Mouse (Mus musculus): ENCODE data around the gene Gm43738. TPM values are rescaled to one million over a fixed set of nuclear protein-coding genes. Genes with fewer than 3 reads are reported as not detected.
"Not testable (repeated sequence)": the region's sequence is repeated elsewhere in the genome, so short reads cannot be mapped to it uniquely, and the experiment has no call there.

The Gm43738 gene
- polyA plus RNA-seq, 1 experiment from 2014 or later = not detected

DNA sequence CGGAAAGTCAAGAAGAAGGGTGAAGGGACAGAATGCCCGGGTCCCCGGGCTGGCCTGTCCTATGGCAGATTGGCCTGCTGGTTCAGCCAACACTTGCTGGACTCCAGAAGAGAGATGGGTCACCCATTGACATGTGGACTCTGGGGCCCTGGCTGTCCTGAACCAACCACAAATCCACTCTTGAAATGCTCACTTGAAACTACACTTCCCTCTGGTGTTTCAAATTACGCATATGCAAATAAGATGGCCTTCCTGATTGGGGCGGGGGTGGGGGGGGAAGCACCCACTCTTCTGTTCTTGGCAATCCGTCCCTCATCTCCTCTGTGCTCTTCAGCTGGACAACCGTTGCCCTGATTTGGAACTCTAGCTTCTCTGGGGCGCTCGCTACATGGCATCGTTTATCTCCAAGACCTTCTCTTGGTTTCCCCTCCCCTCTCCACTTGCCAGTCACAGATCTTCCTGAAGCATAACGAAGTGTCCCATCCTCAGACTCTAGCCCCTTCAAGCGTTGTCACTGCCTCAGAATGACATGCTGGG, 16.2 kb downstream of the Gm43738 start:
- peaks cover 18% of the 10 kb centered on the region for H3K4me1 ChIP-seq (ENCODE audit: control insufficient read depth, insufficient read depth, low read length)
- WGBS (ENCODE audit: insufficient replicate concordance) = 72% methylated on average over 12 of the region's 12 CpGs
- peaks cover 3% of the 10 kb centered on the region; the same call in 1 of the 2 replicates for H3K36me3 ChIP-seq (ENCODE audit: control insufficient read depth, insufficient read depth, low read length)
- H3K4me3 ChIP-seq (ENCODE audit: low read depth, low read length) = no peak overlapping the region
- H3K27ac ChIP-seq (ENCODE audit: low read depth, low read length) = no peak overlapping the region
- H3K9ac ChIP-seq (ENCODE audit: low read depth, low read length) = no peak overlapping the region
- no peak for ATAC-seq (replicated peaks; ENCODE audit: insufficient number of reproducible peaks, low FRiP score, low TSS enrichment)
- peaks cover 5% of the 10 kb centered on the region; the same call in 1 of the 2 replicates for H3K27me3 ChIP-seq (ENCODE audit: control insufficient read depth, insufficient read depth, low read length)
- H3K9me3 ChIP-seq (replicated peaks; ENCODE audit: control insufficient read depth, low read length) = no peaks in the 10 kb centered on the region
- no peak overlapping the region for H3K4me2 ChIP-seq

GRCm38 (mm10) chr3:89084133-89084532, 16.8 kb downstream of the Gm43738 start:
- no peak overlapping the region for H3K27ac ChIP-seq (ENCODE audit: low read depth, low read length)
- peaks cover 5% of the 10 kb centered on the region; the same call in 1 of the 2 replicates for H3K27me3 ChIP-seq (ENCODE audit: control insufficient read depth, insufficient read depth, low read length)
- 83% methylated on average over 2 of the region's 2 CpGs for WGBS (ENCODE audit: insufficient replicate concordance)
- H3K4me3 ChIP-seq (ENCODE audit: low read depth, low read length) = no peak overlapping the region
- peaks cover 8% of the 10 kb centered on the region for H3K36me3 ChIP-seq (ENCODE audit: control insufficient read depth, insufficient read depth, low read length)
- H3K9ac ChIP-seq (ENCODE audit: low read depth, low read length) = no peak overlapping the region
- H3K4me2 ChIP-seq = no peak overlapping the region
- no peak for ATAC-seq (replicated peaks; ENCODE audit: insufficient number of reproducible peaks, low FRiP score, low TSS enrichment)
- H3K9me3 ChIP-seq (replicated peaks; ENCODE audit: control insufficient read depth, low read length) = no peaks in the 10 kb centered on the region
- H3K4me1 ChIP-seq (ENCODE audit: control insufficient read depth, insufficient read depth, low read length) = peaks cover 17% of the 10 kb centered on the region

DNA sequence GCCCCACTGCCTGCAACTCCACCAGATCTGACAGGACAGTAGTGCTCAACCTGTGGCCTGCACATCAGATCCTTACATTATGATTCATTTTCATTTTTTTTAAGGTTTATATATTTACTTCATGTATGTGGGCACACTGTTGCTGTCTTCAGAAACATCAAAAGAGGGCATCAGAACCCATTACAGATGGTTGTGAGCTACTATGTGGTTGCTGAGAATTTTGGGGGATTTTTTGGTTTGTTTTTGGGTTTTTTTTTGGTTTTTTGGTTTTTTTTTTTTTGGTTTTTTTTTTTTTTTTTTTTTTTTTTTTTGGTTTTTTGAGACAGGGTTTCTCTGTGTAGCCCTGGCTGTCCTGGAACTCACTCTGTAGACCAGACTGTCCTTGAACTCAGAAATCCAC, 18.6 kb downstream of the Gm43738 start:
- not testable (repeated sequence) for H3K27me3 ChIP-seq (ENCODE audit: control insufficient read depth, insufficient read depth, low read length); H3K9me3 ChIP-seq (replicated peaks; ENCODE audit: control insufficient read depth, low read length); H3K4me1 ChIP-seq (ENCODE audit: control insufficient read depth, insufficient read depth, low read length); H3K4me2 ChIP-seq; H3K9ac ChIP-seq (ENCODE audit: low read depth, low read length); ATAC-seq (replicated peaks; ENCODE audit: insufficient number of reproducible peaks, low FRiP score, low TSS enrichment); H3K27ac ChIP-seq (ENCODE audit: low read depth, low read length); H3K4me3 ChIP-seq (ENCODE audit: low read depth, low read length)
- peaks cover 13% of the 10 kb centered on the region for H3K36me3 ChIP-seq (ENCODE audit: control insufficient read depth, insufficient read depth, low read length)

DNA sequence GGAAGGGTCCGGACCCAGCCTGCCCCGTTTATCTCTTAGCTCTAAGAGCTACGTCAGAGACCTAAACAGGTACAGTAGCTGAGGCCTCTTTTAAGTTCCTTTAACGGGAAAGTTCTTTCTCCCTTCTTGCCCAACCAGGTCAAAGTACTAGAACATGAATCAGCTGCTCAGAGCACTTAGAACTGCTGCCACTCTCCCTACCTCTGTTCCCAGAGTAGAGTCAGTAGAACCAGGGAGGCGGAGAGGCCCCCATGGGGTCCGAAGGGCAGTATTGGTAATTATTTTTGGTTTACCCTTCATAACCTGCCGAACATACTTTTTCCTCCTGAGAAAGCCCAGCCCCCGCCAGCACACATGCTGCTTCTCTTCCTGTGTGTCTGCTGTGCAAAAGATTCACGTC, 23.5 kb downstream of the Gm43738 start:
- Histone ChIP-seq H3K9me3 (replicated peaks; ENCODE audit: control insufficient read depth, low read length) (no peaks in the 10 kb centered on the region), H3K27me3 (ENCODE audit: control insufficient read depth, insufficient read depth, low read length) (no peaks in the 10 kb centered on the region), H3K36me3 (ENCODE audit: control insufficient read depth, insufficient read depth, low read length) (peaks cover 44% of the 10 kb centered on the region), H3K4me3 (ENCODE audit: low read depth, low read length) (no peak overlapping the region), H3K27ac (ENCODE audit: low read depth, low read length) (no peak overlapping the region), H3K9ac (ENCODE audit: low read depth, low read length) (no peak overlapping the region), H3K4me1 (ENCODE audit: control insufficient read depth, insufficient read depth, low read length) (no peaks in the 10 kb centered on the region), H3K4me2 (no peak overlapping the region)
- no peak for ATAC-seq (replicated peaks; ENCODE audit: insufficient number of reproducible peaks, low FRiP score, low TSS enrichment)
- WGBS (ENCODE audit: insufficient replicate concordance) = 91% methylated on average over 9 of the region's 9 CpGs

DNA sequence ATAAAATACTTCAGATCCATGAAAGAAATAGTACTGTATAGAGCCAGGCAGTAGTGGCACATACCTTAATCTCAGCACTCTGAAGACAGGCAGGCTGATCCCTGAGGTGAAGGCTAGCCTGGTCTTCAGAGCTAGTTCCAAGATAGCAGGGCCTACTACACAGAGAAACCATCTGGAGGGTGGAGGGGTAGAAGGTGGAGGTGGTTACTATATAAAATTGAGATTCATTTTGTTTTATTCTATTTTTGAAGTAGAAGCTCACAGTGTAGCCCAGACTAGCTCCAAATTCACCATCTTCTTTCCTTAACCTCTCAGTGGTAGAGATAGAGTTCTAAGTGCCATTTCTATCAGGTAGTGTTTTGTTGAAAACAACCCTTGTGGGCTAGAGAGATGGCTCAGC, 33.6 kb downstream of the Gm43738 start:
- H3K36me3 ChIP-seq (ENCODE audit: control insufficient read depth, insufficient read depth, low read length) = peaks cover 43% of the 10 kb centered on the region

GRCm38 (mm10) chr3:89061696-89062095, 39.2 kb downstream of the Gm43738 start:
- no peak for ATAC-seq (replicated peaks; ENCODE audit: insufficient number of reproducible peaks, low FRiP score, low TSS enrichment)
- H3K36me3 ChIP-seq (ENCODE audit: control insufficient read depth, insufficient read depth, low read length) = peaks cover 26% of the 10 kb centered on the region

More for the DNA sequence above, 33.6 kb downstream of the Gm43738 start:
- Histone ChIP-seq H3K4me3 (ENCODE audit: low read depth, low read length) (no peak overlapping the region), H3K27me3 (ENCODE audit: control insufficient read depth, insufficient read depth, low read length) (no peaks in the 10 kb centered on the region), H3K4me1 (ENCODE audit: control insufficient read depth, insufficient read depth, low read length) (no peaks in the 10 kb centered on the region), H3K9me3 (replicated peaks; ENCODE audit: control insufficient read depth, low read length) (no peaks in the 10 kb centered on the region), H3K27ac (ENCODE audit: low read depth, low read length) (no peak overlapping the region), H3K9ac (ENCODE audit: low read depth, low read length) (no peak overlapping the region), H3K4me2 (no peak overlapping the region)
- no peak for ATAC-seq (replicated peaks; ENCODE audit: insufficient number of reproducible peaks, low FRiP score, low TSS enrichment)

GRCm38 (mm10) chr3:89058783-89059182, 42.1 kb downstream of the Gm43738 start:
- 88% methylated on average over 3 of the region's 3 CpGs for WGBS (ENCODE audit: insufficient replicate concordance)
- no peak for ATAC-seq (replicated peaks; ENCODE audit: insufficient number of reproducible peaks, low FRiP score, low TSS enrichment)
- no peaks in the 10 kb centered on the region for H3K9me3 ChIP-seq (replicated peaks; ENCODE audit: control insufficient read depth, low read length)
- H3K4me3 ChIP-seq (ENCODE audit: low read depth, low read length) = no peak overlapping the region
- H3K4me1 ChIP-seq (ENCODE audit: control insufficient read depth, insufficient read depth, low read length) = no peaks in the 10 kb centered on the region
- no peak overlapping the region for H3K27ac ChIP-seq (ENCODE audit: low read depth, low read length)
- no peak overlapping the region for H3K9ac ChIP-seq (ENCODE audit: low read depth, low read length)
- peaks cover 29% of the 10 kb centered on the region for H3K36me3 ChIP-seq (ENCODE audit: control insufficient read depth, insufficient read depth, low read length)
- H3K27me3 ChIP-seq (ENCODE audit: control insufficient read depth, insufficient read depth, low read length) = no peaks in the 10 kb centered on the region
- H3K4me2 ChIP-seq = no peak overlapping the region

More at GRCm38 (mm10) chr3:89061696-89062095, 39.2 kb downstream of the Gm43738 start:
- Histone ChIP-seq H3K27me3 (ENCODE audit: control insufficient read depth, insufficient read depth, low read length) (no peaks in the 10 kb centered on the region), H3K4me1 (ENCODE audit: control insufficient read depth, insufficient read depth, low read length) (no peaks in the 10 kb centered on the region), H3K27ac (ENCODE audit: low read depth, low read length) (no peak overlapping the region), H3K9ac (ENCODE audit: low read depth, low read length) (no peak overlapping the region), H3K4me2 (no peak overlapping the region), H3K4me3 (ENCODE audit: low read depth, low read length) (no peak overlapping the region), H3K9me3 (replicated peaks; ENCODE audit: control insufficient read depth, low read length) (no peaks in the 10 kb centered on the region)
- 76% methylated on average over 3 of the region's 3 CpGs for WGBS (ENCODE audit: insufficient replicate concordance)

DNA sequence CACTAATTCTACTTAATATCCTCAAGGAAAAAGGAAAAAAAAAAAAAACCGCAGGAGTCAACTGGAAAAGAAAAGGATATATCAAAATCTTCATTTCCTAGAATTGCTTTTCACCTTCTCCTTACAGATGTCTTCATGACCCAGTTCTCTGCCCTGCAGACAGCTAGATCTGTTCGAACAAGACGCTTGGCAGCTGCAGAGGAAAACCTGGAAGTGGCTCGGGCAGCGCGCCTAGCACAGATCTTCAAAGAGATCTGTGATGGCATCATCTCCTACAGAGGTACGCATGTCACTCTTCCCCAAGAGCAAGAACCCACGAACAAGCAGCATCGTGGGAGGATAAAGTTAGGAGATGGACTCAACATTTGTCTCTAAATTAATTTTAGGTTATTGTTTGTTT, 42.5 kb downstream of the Gm43738 start:
- Histone ChIP-seq H3K27me3 (ENCODE audit: control insufficient read depth, insufficient read depth, low read length) (no peaks in the 10 kb centered on the region), H3K9ac (ENCODE audit: low read depth, low read length) (no peak overlapping the region), H3K4me3 (ENCODE audit: low read depth, low read length) (no peak overlapping the region), H3K4me1 (ENCODE audit: control insufficient read depth, insufficient read depth, low read length) (no peaks in the 10 kb centered on the region), H3K9me3 (replicated peaks; ENCODE audit: control insufficient read depth, low read length) (no peaks in the 10 kb centered on the region), H3K27ac (ENCODE audit: low read depth, low read length) (no peak overlapping the region), H3K36me3 (ENCODE audit: control insufficient read depth, insufficient read depth, low read length) (peaks cover 27% of the 10 kb centered on the region), H3K4me2 (no peak overlapping the region)
- WGBS (ENCODE audit: insufficient replicate concordance) = 94% methylated on average over 9 of the region's 9 CpGs
- ATAC-seq (replicated peaks; ENCODE audit: insufficient number of reproducible peaks, low FRiP score, low TSS enrichment) = no peak

DNA sequence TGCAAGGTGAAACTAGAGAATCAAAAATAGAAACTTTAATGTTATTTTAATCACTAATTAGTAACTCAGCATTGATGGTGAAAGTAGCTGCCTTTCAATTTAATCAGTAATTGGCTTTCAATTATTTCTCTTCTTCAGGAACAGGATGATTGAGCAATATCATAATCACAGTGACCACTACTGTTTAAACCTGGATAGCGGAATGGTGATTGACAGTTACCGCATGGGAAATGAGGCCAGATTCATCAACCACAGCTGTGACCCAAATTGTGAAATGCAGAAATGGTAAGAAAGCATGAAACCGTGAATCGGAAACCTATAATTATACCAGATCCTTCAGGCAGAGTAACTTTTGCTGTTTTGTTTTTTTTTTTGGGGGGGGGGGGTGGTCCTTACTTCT, 57.5 kb downstream of the Gm43738 start:
- 92% methylated on average over 4 of the region's 4 CpGs for WGBS (ENCODE audit: insufficient replicate concordance)
- no peaks in the 10 kb centered on the region for H3K4me1 ChIP-seq (ENCODE audit: control insufficient read depth, insufficient read depth, low read length)
- no peak for ATAC-seq (replicated peaks; ENCODE audit: insufficient number of reproducible peaks, low FRiP score, low TSS enrichment)
- no peak overlapping the region for H3K27ac ChIP-seq (ENCODE audit: low read depth, low read length)
- H3K9ac ChIP-seq (ENCODE audit: low read depth, low read length) = no peak overlapping the region
- no peaks in the 10 kb centered on the region for H3K27me3 ChIP-seq (ENCODE audit: control insufficient read depth, insufficient read depth, low read length)
- H3K9me3 ChIP-seq (replicated peaks; ENCODE audit: control insufficient read depth, low read length) = no peaks in the 10 kb centered on the region
- peaks cover 28% of the 10 kb centered on the region for H3K36me3 ChIP-seq (ENCODE audit: control insufficient read depth, insufficient read depth, low read length)
- no peak overlapping the region for H3K4me2 ChIP-seq
- H3K4me3 ChIP-seq (ENCODE audit: low read depth, low read length) = no peak overlapping the region
